Mouse (Mus musculus) ovary, postnatal 14 days (tissue): ENCODE measurements around the gene Gm45140.

Experiments
- DNase-seq: peaks from one replicate; pipeline ENCODE4 v3.0.0; 2022; ENCODE audit warnings: low spot score

The Gm45140 gene

DNA sequence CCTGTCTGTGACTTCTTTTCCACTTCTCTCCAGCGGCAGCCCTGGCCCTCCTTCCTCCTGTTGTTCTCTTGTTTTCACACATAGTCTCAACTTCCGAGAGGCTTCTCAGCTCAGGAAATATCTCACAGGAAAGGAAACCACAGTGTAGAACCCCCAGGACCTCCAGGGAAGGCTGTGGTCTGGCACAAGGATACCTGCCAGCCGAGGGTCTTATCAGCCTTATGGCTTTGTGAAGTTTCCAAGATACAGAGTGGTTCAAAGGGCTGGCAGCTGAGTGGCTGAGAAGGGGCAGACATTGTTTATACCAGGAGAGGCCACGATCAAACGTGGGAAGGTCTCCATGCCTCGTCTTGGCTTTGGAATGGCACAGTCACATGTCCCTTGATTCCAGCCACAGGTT is 95.7 kb downstream of the Gm45140 start:
- no peak for DNase-seq
